ENCODE assay signal across 15 mouse cellular contexts in genomic region chr4:144872905-144873304, GRCm38 (mm10). TPM values are rescaled to one million over a fixed set of nuclear protein-coding genes. Genes with fewer than 3 reads are reported as not detected.
DNase-seq lines count a peak whose midpoint lies in the region; ATAC-seq and TF ChIP-seq lines count a peak whose summit lies in the region.
"Had no signal": no experiment of that assay in that cellular context is flagged by ENCODE, and none has a peak within 500 bp of the region (broad histone marks: within the 10 kb centered on the region; RNA-seq: fewer than 3 reads in every experiment).

No protein-coding gene starts in this region.

- intact Hi-C loops in heart, postnatal 25 days (cut with DNase I): loop anchor here (5.0 kb wide), 1 partner anchor 106 kb away; no protein-coding TSS in a partner anchor

- H3K9me3 ChIP-seq in hindbrain, embryonic 14.5 days (ENCODE audit: control insufficient read depth, low read length): no peaks in the 10 kb centered on the region
- H3K9me3 ChIP-seq in hindbrain, embryonic 13.5 days: no peaks in the 10 kb centered on the region
- H3K9me3 ChIP-seq in lung, postnatal 0 days (ENCODE audit: low read length): no peaks in the 10 kb centered on the region
- H3K9me3 ChIP-seq in stomach, postnatal 0 days (ENCODE audit: control insufficient read depth, low read length): no peaks in the 10 kb centered on the region
- H3K9me3 ChIP-seq: hindbrain, embryonic 15.5 days; lung, embryonic 15.5 days; stomach, embryonic 15.5 days had no signal

- no peaks in the 10 kb centered on the region for H3K27me3 ChIP-seq in hindbrain, embryonic 14.5 days (ENCODE audit: control insufficient read depth, insufficient read depth, low read length)
- no peaks in the 10 kb centered on the region for H3K27me3 ChIP-seq in hindbrain, embryonic 13.5 days
- no peaks in the 10 kb centered on the region for H3K27me3 ChIP-seq in lung, postnatal 0 days (replicated peaks; ENCODE audit: insufficient read depth, low read length)
- no peaks in the 10 kb centered on the region for H3K27me3 ChIP-seq in stomach, postnatal 0 days (ENCODE audit: control insufficient read depth, insufficient read depth, low read length)
- H3K27me3 ChIP-seq: hindbrain, embryonic 15.5 days; lung, embryonic 15.5 days; stomach, embryonic 15.5 days had no signal

- no peak overlapping the region for H3K27ac ChIP-seq in hindbrain, embryonic 14.5 days
- H3K27ac ChIP-seq in hindbrain, embryonic 13.5 days: no peak overlapping the region
- H3K27ac ChIP-seq in lung, postnatal 0 days (ENCODE audit: low read length): no peak overlapping the region
- no peak overlapping the region for H3K27ac ChIP-seq in cortical plate, adult 2 months (ENCODE audit: insufficient read depth, low read length)
- no peak overlapping the region for H3K27ac ChIP-seq in stomach, postnatal 0 days (replicated peaks)
- H3K27ac ChIP-seq: hindbrain, embryonic 15.5 days; lung, embryonic 15.5 days; stomach, embryonic 15.5 days had no signal

- peak; percentile 18 for DNase-seq in hindbrain, embryonic 14.5 days (ENCODE audit: low spot score)
- peak; percentile 36 for DNase-seq in lung, postnatal 0 days (ENCODE audit: low spot score)
- no peak for DNase-seq in lung, postnatal 14 days
- no peak for DNase-seq in stomach, postnatal 0 days (ENCODE audit: low spot score)
- DNase-seq in layer of hippocampus, adult 9-11 months: no peak
- no peak for DNase-seq in heart, postnatal 25 days (ENCODE audit: low spot score)
- DNase-seq: adrenal gland, postnatal 10 days; cerebellum, adult 2 months; gastrocnemius, postnatal 14 days had no signal

- TF ChIP-seq CTCF in lung, postnatal 0 days (IDR thresholded peaks at IDR 0.05): peak; percentile 55
- TF ChIP-seq CTCF in cortical plate, adult 2 months (IDR thresholded peaks at IDR 0.05; ENCODE audit: extremely low read depth, insufficient read depth, low read length): peak; percentile 16; the same call in 1 of the 2 replicates
- peak; percentile 70 for TF ChIP-seq CTCF in stomach, postnatal 0 days (IDR thresholded peaks at IDR 0.05; ENCODE audit: low read depth)

- 47% methylated on average over 6 of the region's 6 CpGs for WGBS in hindbrain, embryonic 14.5 days
- WGBS in hindbrain, embryonic 13.5 days: 44% methylated on average over 6 of the region's 6 CpGs
- WGBS in lung, postnatal 0 days: 36% methylated on average over 6 of the region's 6 CpGs
- WGBS in stomach, postnatal 0 days: 42% methylated on average over 6 of the region's 6 CpGs

- ATAC-seq in hindbrain, embryonic 14.5 days (ENCODE audit: low FRiP score): no peak
- ATAC-seq in hindbrain, embryonic 13.5 days (ENCODE audit: low FRiP score): no peak
- no peak for ATAC-seq in lung, postnatal 0 days
- no peak for ATAC-seq in stomach, postnatal 0 days (ENCODE audit: low FRiP score, low TSS enrichment)

- no peak overlapping the region for H3K4me2 ChIP-seq in hindbrain, embryonic 14.5 days (replicated peaks)
- no peak overlapping the region for H3K4me2 ChIP-seq in hindbrain, embryonic 13.5 days
- H3K4me2 ChIP-seq in lung, postnatal 0 days (replicated peaks; ENCODE audit: low read depth, low read length): no peak overlapping the region
- no peak overlapping the region for H3K4me2 ChIP-seq in stomach, postnatal 0 days (replicated peaks; ENCODE audit: low read depth)
- H3K4me2 ChIP-seq: hindbrain, embryonic 15.5 days; lung, embryonic 15.5 days; stomach, embryonic 15.5 days had no signal

- no peaks in the 10 kb centered on the region for H3K36me3 ChIP-seq in hindbrain, embryonic 14.5 days (replicated peaks; ENCODE audit: control insufficient read depth, insufficient read depth)
- H3K36me3 ChIP-seq in hindbrain, embryonic 13.5 days: no peaks in the 10 kb centered on the region
- H3K36me3 ChIP-seq in lung, postnatal 0 days (ENCODE audit: insufficient read depth, low read length): no peaks in the 10 kb centered on the region
- no peaks in the 10 kb centered on the region for H3K36me3 ChIP-seq in stomach, postnatal 0 days (ENCODE audit: control insufficient read depth, insufficient read depth, low read length)
- H3K36me3 ChIP-seq: hindbrain, embryonic 15.5 days; lung, embryonic 15.5 days; stomach, embryonic 15.5 days had no signal

- H3K4me1 ChIP-seq in hindbrain, embryonic 14.5 days (replicated peaks; ENCODE audit: control insufficient read depth, insufficient read depth, low read length): no peaks in the 10 kb centered on the region
- H3K4me1 ChIP-seq in hindbrain, embryonic 13.5 days (replicated peaks): no peaks in the 10 kb centered on the region
- H3K4me1 ChIP-seq in lung, postnatal 0 days (ENCODE audit: insufficient read depth, low read depth, low read length): no peaks in the 10 kb centered on the region
- H3K4me1 ChIP-seq in cortical plate, adult 2 months (ENCODE audit: control insufficient read depth, insufficient read depth, low read length): no peaks in the 10 kb centered on the region
- H3K4me1 ChIP-seq in stomach, postnatal 0 days (replicated peaks; ENCODE audit: control insufficient read depth, insufficient read depth): no peaks in the 10 kb centered on the region
- H3K4me1 ChIP-seq: hindbrain, embryonic 15.5 days; lung, embryonic 15.5 days; stomach, embryonic 15.5 days had no signal

- H3K4me3 ChIP-seq in hindbrain, embryonic 14.5 days (replicated peaks; ENCODE audit: low read length): no peak overlapping the region
- no peak overlapping the region for H3K4me3 ChIP-seq in hindbrain, embryonic 13.5 days
- no peak overlapping the region for H3K4me3 ChIP-seq in lung, postnatal 0 days (ENCODE audit: low read depth, low read length)
- H3K4me3 ChIP-seq in cortical plate, adult 2 months (ENCODE audit: insufficient read depth, low read length): no peak overlapping the region
- H3K4me3 ChIP-seq in stomach, postnatal 0 days (ENCODE audit: low read depth, low read length): no peak overlapping the region
- H3K4me3 ChIP-seq: erythroblast, embryonic 14.5 days; hindbrain, embryonic 15.5 days; lung, embryonic 15.5 days; stomach, embryonic 15.5 days had no signal

- H3K9ac ChIP-seq in hindbrain, embryonic 14.5 days: no peak overlapping the region
- H3K9ac ChIP-seq in hindbrain, embryonic 13.5 days: no peak overlapping the region
- no peak overlapping the region for H3K9ac ChIP-seq in lung, postnatal 0 days (replicated peaks; ENCODE audit: low read depth)
- no peak overlapping the region for H3K9ac ChIP-seq in stomach, postnatal 0 days (ENCODE audit: low read length)
- H3K9ac ChIP-seq: hindbrain, embryonic 15.5 days; lung, embryonic 15.5 days; stomach, embryonic 15.5 days had no signal

- no peak for TF ChIP-seq EP300 in lung, postnatal 0 days (IDR thresholded peaks at IDR 0.05)
- TF ChIP-seq EP300 in stomach, postnatal 0 days (optimal IDR thresholded peaks at IDR 0.05): no peak

- TF ChIP-seq POLR2A in cortical plate, adult 2 months (IDR thresholded peaks at IDR 0.05; ENCODE audit: extremely low read depth, insufficient read depth, low read length): no peak

RNA-seq across cellular contexts. Expression of gene Dhrs3, which starts 19.7 kb away (rescaled TPM):
- polyA plus RNA-seq in hindbrain, embryonic 14.5 days (2014; fragmentation: Nextera tagmentation; extraction: Ambion mirVana): 41.5 and 45.3 TPM in 2 replicates
- 34.9 and 41.9 TPM in 2 replicates for polyA plus RNA-seq in hindbrain, embryonic 13.5 days (2015; fragmentation: Nextera tagmentation; extraction: Ambion mirVana)
- 177 and 229 TPM in 2 replicates for polyA plus RNA-seq in lung, postnatal 0 days (2015; fragmentation: Nextera tagmentation; extraction: Ambion mirVana)
- 28.3 and 28.7 TPM in 2 replicates for polyA plus RNA-seq in cortical plate, adult 2 months (2012; rRNA removed)
- 103 and 106 TPM in 2 replicates for polyA plus RNA-seq in stomach, postnatal 0 days (2015; fragmentation: Nextera tagmentation; extraction: Ambion mirVana)
- 100 to 1,000 TPM; 112 to 126 TPM for total RNA-seq in heart, postnatal 25 days (2021)

Comparison
In these comparisons a context has a peak if more than half of its experiments do, and no peak if none do; other contexts are left out.
1. DNase-seq: peak in hindbrain, embryonic 14.5 days (single experiment) and lung, postnatal 0 days (single experiment); none in lung, postnatal 14 days (single experiment), stomach, postnatal 0 days (single experiment), layer of hippocampus, adult 9-11 months (single experiment) and heart, postnatal 25 days (single experiment).
2. CTCF ChIP-seq: peak in every context shown above with its lines; median percentile 70 in stomach, postnatal 0 days; 55 in lung, postnatal 0 days; 16 in cortical plate, adult 2 months.